Mouse (Mus musculus): ENCODE results near the gene Atp5h. TPM values are rescaled to one million over a fixed set of nuclear protein-coding genes. Genes with fewer than 3 reads are reported as not detected.

Gene Atp5h
- total and polyA plus RNA-seq, 2 experiments from 2014 or later, result 1,040 to 4,106 TPM

DNA sequence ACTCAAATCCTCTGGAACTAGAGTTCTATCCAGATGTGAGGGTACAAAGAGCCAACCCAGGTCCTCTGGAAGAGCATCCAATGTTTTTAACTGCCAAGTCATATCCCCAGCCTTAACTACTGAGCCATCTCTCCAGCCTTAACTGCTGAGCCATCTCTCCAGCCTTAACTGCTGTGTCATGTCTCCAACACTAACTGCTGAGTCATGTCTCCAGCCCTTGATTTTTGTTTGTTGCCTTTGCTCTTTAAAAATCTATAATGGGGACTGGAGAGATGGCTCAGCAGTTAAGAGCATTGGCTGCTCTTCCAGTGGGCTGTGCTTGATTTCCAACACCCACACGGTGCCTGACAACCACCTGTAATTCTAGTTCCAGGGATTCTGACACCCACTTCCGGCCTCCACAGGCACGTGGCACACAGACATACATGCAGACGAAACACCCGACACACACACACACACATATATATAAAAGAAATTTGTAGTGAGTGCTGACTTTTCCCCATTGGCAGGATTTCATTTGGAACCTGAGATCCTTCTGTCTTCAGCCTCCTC lies 17.9 kb upstream of the Atp5h start:
- Histone ChIP-seq H3K9ac (replicated peaks; ENCODE audit: low read depth, low read length) (no peak overlapping the region), H3K27me3 (ENCODE audit: control insufficient read depth, insufficient read depth, low read length) (no peaks in the 10 kb centered on the region), H3K9me3 (replicated peaks; ENCODE audit: control insufficient read depth, low read length) (no peaks in the 10 kb centered on the region), H3K4me2 (ENCODE audit: low read depth, low read length) (no peak overlapping the region), H3K4me1 (ENCODE audit: control insufficient read depth, insufficient read depth) (peaks cover 7% of the 10 kb centered on the region; the same call in 1 of the 2 replicates), H3K36me3 (replicated peaks; ENCODE audit: control insufficient read depth, insufficient read depth, low read length) (0 out of 2 replicates have a peak, but pooled peaks cover 2% of the 10 kb centered on the region), H3K27ac (ENCODE audit: low read depth) (no peak overlapping the region), H3K4me3 (ENCODE audit: low read depth, low read length) (no peak overlapping the region)
- TF ChIP-seq CTCF (IDR thresholded peaks at IDR 0.05; ENCODE audit: low read depth) (no peak), EP300 (IDR thresholded peaks at IDR 0.05; ENCODE audit: low read depth) (no peak)
- DNase-seq (ENCODE audit: low spot score), result no peak
- no peak for ATAC-seq (ENCODE audit: insufficient read depth, low read depth)
- 66% methylated on average over 5 of the region's 5 CpGs for WGBS

DNA sequence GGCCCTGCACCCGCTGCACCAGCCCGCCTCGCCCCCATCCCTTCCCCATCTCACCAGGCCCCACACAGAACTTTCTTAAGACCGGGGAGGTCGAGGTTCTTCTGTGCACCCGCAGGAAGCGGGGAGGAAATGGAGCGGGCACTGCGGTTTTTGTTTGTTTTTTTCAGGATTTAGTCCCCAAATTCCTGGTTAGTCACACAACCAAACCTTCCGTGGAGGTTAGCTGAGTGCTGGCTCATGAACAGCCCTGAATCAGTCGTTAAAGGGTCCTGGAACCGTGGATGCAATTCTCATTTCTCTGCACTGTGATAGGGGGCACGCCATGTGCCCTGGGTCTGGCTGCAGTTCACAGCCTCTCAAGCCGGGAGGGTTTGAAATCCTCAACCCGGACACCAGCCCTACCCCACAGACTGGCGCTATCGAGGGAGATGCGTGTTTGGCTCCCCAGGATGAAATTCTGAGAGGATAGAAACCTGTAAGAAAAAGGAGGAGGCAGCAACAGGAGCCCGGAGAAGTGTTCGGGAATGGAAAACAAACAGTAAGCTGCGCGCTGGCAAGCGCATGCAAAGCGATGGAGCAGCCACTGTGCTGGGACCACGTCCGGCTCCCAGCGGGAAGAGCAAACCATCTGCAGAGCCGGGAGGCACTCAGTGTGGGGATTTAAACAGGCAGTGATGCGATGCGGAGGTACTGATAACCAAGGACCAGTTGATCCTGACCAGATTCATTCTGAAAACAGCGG lies 16.0 kb upstream of the Atp5h start:
- DNase-seq (ENCODE audit: low spot score) (no peak), ATAC-seq (ENCODE audit: insufficient read depth, low read depth) (peak; percentile 47; the same call in 1 of the 2 replicates)
- TF ChIP-seq CTCF (IDR thresholded peaks at IDR 0.05; ENCODE audit: low read depth), result no peak; the same call in 1 of the 2 replicates
- TF ChIP-seq EP300 (IDR thresholded peaks at IDR 0.05; ENCODE audit: low read depth), result no peak

DNA sequence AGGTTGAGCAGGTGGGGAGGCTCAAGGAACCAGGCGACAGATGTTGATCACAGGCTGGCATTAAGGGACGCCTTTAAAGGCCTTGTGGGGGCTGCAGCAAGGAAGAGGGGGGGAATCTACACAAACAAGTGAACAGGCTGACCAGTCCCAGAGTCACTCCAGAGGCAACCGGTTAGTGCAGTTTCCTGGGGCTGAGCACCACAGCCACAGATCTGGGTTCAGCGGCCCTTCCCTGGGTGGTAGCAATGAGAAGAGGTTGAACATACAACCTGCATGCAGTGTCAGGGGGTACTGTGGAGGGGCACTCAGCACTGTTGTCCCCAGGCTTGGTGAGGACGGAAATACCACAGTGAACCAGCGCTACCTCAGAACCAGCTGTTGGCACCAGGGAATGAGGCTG lies 13.6 kb upstream of the Atp5h start:
- WGBS, result 83% methylated on average over 6 of the region's 6 CpGs
- no peaks in the 10 kb centered on the region for H3K9me3 ChIP-seq (replicated peaks; ENCODE audit: control insufficient read depth, low read length)
- no peak for DNase-seq (ENCODE audit: low spot score)

More for the DNA sequence above, 16.0 kb upstream of the Atp5h start:
- H3K4me2 ChIP-seq (ENCODE audit: low read depth, low read length), result peak overlapping the region; percentile 55
- H3K9me3 ChIP-seq (replicated peaks; ENCODE audit: control insufficient read depth, low read length), result no peaks in the 10 kb centered on the region
- no peak overlapping the region for H3K27ac ChIP-seq (ENCODE audit: low read depth)
- peaks cover 7% of the 10 kb centered on the region; the same call in 1 of the 2 replicates for H3K4me1 ChIP-seq (ENCODE audit: control insufficient read depth, insufficient read depth)
- 12% methylated on average over 31 of the region's 31 CpGs for WGBS
- H3K36me3 ChIP-seq (replicated peaks; ENCODE audit: control insufficient read depth, insufficient read depth, low read length), result peaks cover 20% of the 10 kb centered on the region
- peak overlapping the region; percentile 31 for H3K4me3 ChIP-seq (ENCODE audit: low read depth, low read length)
- peak overlapping the region; percentile 29; the same call in 1 of the 2 replicates for H3K9ac ChIP-seq (replicated peaks; ENCODE audit: low read depth, low read length)
- H3K27me3 ChIP-seq (ENCODE audit: control insufficient read depth, insufficient read depth, low read length), result no peaks in the 10 kb centered on the region

DNA sequence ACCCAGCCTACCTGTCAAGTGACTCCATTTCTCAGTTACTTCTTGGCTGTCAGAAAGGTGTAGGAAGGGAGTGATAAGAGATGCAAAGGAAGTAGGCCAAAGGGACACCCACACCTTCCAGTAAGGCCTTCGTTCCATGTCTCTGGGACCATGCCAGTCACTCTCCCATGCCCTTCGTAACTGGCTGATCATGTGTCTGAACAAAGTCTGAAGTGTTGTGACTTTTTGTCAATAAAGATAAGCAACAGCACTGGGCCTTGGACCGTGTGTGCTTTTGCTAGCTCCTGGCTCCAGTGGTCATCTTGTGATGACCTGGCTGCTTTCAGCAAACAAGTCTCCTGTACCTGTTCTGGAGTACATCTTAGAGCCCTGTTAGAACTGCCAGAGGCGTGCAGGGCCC lies 13.1 kb upstream of the Atp5h start:
- Histone ChIP-seq H3K4me3 (ENCODE audit: low read depth, low read length) (no peak overlapping the region), H3K4me2 (ENCODE audit: low read depth, low read length) (no peak overlapping the region), H3K27me3 (ENCODE audit: control insufficient read depth, insufficient read depth, low read length) (no peaks in the 10 kb centered on the region), H3K9ac (replicated peaks; ENCODE audit: low read depth, low read length) (no peak overlapping the region), H3K9me3 (replicated peaks; ENCODE audit: control insufficient read depth, low read length) (no peaks in the 10 kb centered on the region), H3K4me1 (ENCODE audit: control insufficient read depth, insufficient read depth) (peaks cover 7% of the 10 kb centered on the region; the same call in 1 of the 2 replicates), H3K27ac (ENCODE audit: low read depth) (no peak overlapping the region), H3K36me3 (replicated peaks; ENCODE audit: control insufficient read depth, insufficient read depth, low read length) (peaks cover 37% of the 10 kb centered on the region)
- no peak for TF ChIP-seq EP300 (IDR thresholded peaks at IDR 0.05; ENCODE audit: low read depth)
- TF ChIP-seq CTCF (IDR thresholded peaks at IDR 0.05; ENCODE audit: low read depth), result no peak
- 69% methylated on average over 4 of the region's 4 CpGs for WGBS
- DNase-seq (ENCODE audit: low spot score) (no peak), ATAC-seq (ENCODE audit: insufficient read depth, low read depth) (no peak)

More for the DNA sequence above, 13.6 kb upstream of the Atp5h start:
- H3K9ac ChIP-seq (replicated peaks; ENCODE audit: low read depth, low read length), result no peak overlapping the region
- TF ChIP-seq CTCF (IDR thresholded peaks at IDR 0.05; ENCODE audit: low read depth) (no peak), EP300 (IDR thresholded peaks at IDR 0.05; ENCODE audit: low read depth) (no peak)
- H3K36me3 ChIP-seq (replicated peaks; ENCODE audit: control insufficient read depth, insufficient read depth, low read length), result peaks cover 37% of the 10 kb centered on the region
- no peak for ATAC-seq (ENCODE audit: insufficient read depth, low read depth)
- H3K27ac ChIP-seq (ENCODE audit: low read depth), result no peak overlapping the region
- H3K4me2 ChIP-seq (ENCODE audit: low read depth, low read length), result no peak overlapping the region
- H3K4me3 ChIP-seq (ENCODE audit: low read depth, low read length), result no peak overlapping the region
- no peaks in the 10 kb centered on the region for H3K27me3 ChIP-seq (ENCODE audit: control insufficient read depth, insufficient read depth, low read length)
- H3K4me1 ChIP-seq (ENCODE audit: control insufficient read depth, insufficient read depth), result peaks cover 7% of the 10 kb centered on the region; the same call in 1 of the 2 replicates

DNA sequence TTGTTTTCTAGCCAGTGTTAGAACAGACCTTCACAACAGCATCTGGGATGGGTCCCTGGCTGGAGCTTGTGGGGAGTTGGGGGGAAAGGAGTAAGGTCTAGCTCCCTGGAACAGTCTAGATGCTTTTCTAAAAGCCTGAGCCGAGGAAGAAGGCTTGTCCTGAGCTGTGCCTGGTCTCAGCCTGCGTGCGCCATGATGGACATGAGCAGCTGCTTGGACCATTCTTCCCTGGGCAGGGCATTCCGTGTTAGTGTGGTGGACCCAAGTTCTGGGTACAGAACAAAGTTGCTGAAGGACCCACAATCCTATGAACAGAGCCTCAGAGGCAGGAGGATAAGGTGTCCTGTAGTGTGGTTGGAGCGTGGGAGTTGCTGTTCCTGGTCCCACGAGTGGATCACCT lies 10.8 kb upstream of the Atp5h start:
- 92% methylated on average over 6 of the region's 6 CpGs for WGBS
- no peak for TF ChIP-seq CTCF (IDR thresholded peaks at IDR 0.05; ENCODE audit: low read depth)
- TF ChIP-seq EP300 (IDR thresholded peaks at IDR 0.05; ENCODE audit: low read depth), result no peak
- ATAC-seq (ENCODE audit: insufficient read depth, low read depth) (no peak), DNase-seq (ENCODE audit: low spot score) (no peak)
- Histone ChIP-seq H3K9ac (replicated peaks; ENCODE audit: low read depth, low read length) (no peak overlapping the region), H3K27me3 (ENCODE audit: control insufficient read depth, insufficient read depth, low read length) (no peaks in the 10 kb centered on the region), H3K36me3 (replicated peaks; ENCODE audit: control insufficient read depth, insufficient read depth, low read length) (peaks cover 59% of the 10 kb centered on the region), H3K27ac (ENCODE audit: low read depth) (no peak overlapping the region), H3K4me2 (ENCODE audit: low read depth, low read length) (no peak overlapping the region), H3K9me3 (replicated peaks; ENCODE audit: control insufficient read depth, low read length) (no peaks in the 10 kb centered on the region), H3K4me3 (ENCODE audit: low read depth, low read length) (no peak overlapping the region), H3K4me1 (ENCODE audit: control insufficient read depth, insufficient read depth) (peaks cover 4% of the 10 kb centered on the region; the same call in 1 of the 2 replicates)
